Mouse (Mus musculus) small intestine, adult 2 months (tissue): ENCODE data around the gene Chmp6. TPM values are rescaled to one million over a fixed set of nuclear protein-coding genes. Genes with fewer than 3 reads are reported as not detected.

ENCODE experiments used
- H3K27ac ChIP-seq: fragments of 200-500 bp; 2 replicates; pipeline ENCODE4 v1.5.1; 2012; ENCODE audit warnings: low read depth, low read length, control low read depth, inconsistent platforms; ENCODE audit not compliant: insufficient read depth
- H3K27me3 ChIP-seq: fragments of 200-500 bp; 2 replicates; pipeline ENCODE4 v1.6.1; 2012; ENCODE audit warnings: mild to moderate bottlenecking, moderate library complexity, low read length, inconsistent platforms; ENCODE audit not compliant: control insufficient read depth, insufficient read depth
- H3K36me3 ChIP-seq: fragments of 200-500 bp; 2 replicates; pipeline ENCODE4 v1.6.1; 2012; ENCODE audit warnings: mild to moderate bottlenecking, low read length, control low read depth, inconsistent platforms; ENCODE audit not compliant: control insufficient read depth, insufficient read depth
- H3K4me1 ChIP-seq: fragments of 200-500 bp; 2 replicates; pipeline ENCODE4 v1.6.1; 2012; ENCODE audit warnings: low read length, inconsistent platforms, mixed read lengths; ENCODE audit not compliant: control insufficient read depth, insufficient read depth, insufficient read length
- H3K4me3 ChIP-seq: fragments of 200-500 bp; 2 replicates; pipeline ENCODE4 v1.5.1; 2012; ENCODE audit warnings: low read depth, mild to moderate bottlenecking, control low read depth, inconsistent platforms, low read length, moderate library complexity
- CTCF ChIP-seq: fragments of 200-500 bp; IDR thresholded peaks from 2 replicates; pipeline ENCODE4 v1.5.1; 2012; ENCODE audit warnings: low read depth, mild to moderate bottlenecking, control low read depth, inconsistent platforms, low read length, moderate library complexity, mixed read lengths; ENCODE audit not compliant: insufficient replicate concordance, insufficient read length; ENCODE audit errors: extremely low read depth
- POLR2A ChIP-seq: fragments of 200-500 bp; IDR thresholded peaks from 2 replicates; pipeline ENCODE4 v1.6.1; 2012; ENCODE audit warnings: low read depth, mild to moderate bottlenecking, control low read depth, inconsistent platforms, low read length, moderate library complexity
- WGBS: fragments of 180-500 bp; shearing (Covaris S2); methylation state at CpG from one replicate; pipeline ENCODE4 v1.1.7; 2018; 5-methylcytosine and 5-hydroxymethylcytosine counted together
- polyA plus RNA-seq: library from polyadenylated mRNA; depleted of rRNA; stranded (reverse); fragments of >200 nt; gene quantifications from 2 replicates; pipeline ENCODE4 v1.2.3, GENCODE M21; 2012

Gene Chmp6
- polyA plus RNA-seq, 1 experiment, result 137 TPM

DNA sequence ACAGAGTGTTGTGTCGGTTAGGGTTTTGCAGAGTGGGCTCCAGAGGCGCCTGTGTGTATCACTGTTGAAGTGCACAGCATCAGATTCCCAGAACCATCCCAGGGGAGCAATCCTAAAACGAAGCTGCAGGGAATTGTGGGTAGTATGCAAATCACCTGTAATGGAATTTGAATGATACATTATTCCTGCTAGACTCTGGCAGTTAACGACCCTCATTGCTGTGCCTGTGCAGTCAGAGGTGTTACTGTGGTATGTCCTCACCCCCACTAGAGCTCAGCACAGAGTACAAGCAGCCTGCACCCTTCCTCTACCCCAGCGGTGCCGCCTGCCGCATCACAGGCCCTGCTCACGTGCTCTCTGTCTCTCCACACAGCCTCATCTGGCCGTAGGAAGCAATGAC is 16.2 kb upstream of the Chmp6 start:
- Histone ChIP-seq H3K27me3 (no peaks in the 10 kb centered on the region), H3K4me3 (no peak overlapping the region), H3K4me1 (peaks cover 7% of the 10 kb centered on the region; the same call in 1 of the 2 replicates), H3K27ac (no peak overlapping the region), H3K36me3 (peaks cover 15% of the 10 kb centered on the region; the same call in 1 of the 2 replicates)
- 86% methylated on average over 9 of the region's 9 CpGs for WGBS
- TF ChIP-seq CTCF, result no peak
- no peak for TF ChIP-seq POLR2A

DNA sequence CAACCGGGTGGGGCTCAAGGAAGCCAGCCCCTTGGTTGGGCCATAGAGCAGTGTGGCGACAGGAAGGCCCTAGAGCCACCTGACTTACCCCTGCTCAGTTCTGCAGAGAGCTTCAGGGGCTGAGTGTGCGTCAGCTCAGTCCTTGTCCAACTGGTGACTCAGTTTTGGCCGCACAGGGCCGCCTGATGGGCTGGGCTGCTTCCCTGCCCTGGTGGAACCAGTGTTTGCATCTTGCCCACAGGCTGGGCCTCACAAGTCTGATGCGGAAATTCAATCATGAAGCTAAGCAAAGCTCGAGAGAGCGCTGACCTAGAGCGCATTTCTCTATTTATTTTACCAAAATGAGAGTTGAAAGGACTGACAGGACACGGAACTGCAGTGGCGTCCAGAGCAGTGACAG is 14.3 kb upstream of the Chmp6 start:
- Histone ChIP-seq H3K36me3 (peaks cover 15% of the 10 kb centered on the region; the same call in 1 of the 2 replicates), H3K27ac (no peak overlapping the region), H3K4me1 (peaks cover 7% of the 10 kb centered on the region; the same call in 1 of the 2 replicates), H3K4me3 (no peak overlapping the region), H3K27me3 (no peaks in the 10 kb centered on the region)
- 89% methylated on average over 11 of the region's 11 CpGs for WGBS
- TF ChIP-seq POLR2A (no peak), CTCF (no peak)

DNA sequence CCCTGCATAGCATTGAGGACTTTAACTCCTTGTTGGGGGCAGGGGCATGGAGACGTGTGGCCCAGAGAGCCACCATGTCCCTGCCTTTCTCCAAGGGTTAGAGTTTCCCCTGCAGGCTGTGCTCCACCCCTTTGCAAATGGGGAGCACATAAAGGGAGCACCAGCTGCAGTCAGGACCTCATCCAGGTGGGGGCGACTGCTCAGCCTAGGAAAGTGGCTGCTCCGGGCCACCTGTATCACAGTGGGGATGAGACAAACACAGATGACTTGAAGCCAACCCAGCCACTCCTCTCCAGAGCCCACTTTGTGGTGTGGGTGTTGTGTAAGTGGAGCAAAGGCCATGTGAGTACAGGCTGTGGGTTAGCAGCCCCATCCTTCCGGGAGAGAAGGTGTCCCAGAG is 12.1 kb upstream of the Chmp6 start:
- WGBS, result 61% methylated on average over 4 of the region's 4 CpGs
- H3K27ac ChIP-seq, result no peak overlapping the region
- TF ChIP-seq POLR2A (no peak), CTCF (no peak)
- H3K36me3 ChIP-seq, result peaks cover 13% of the 10 kb centered on the region; the same call in 1 of the 2 replicates
- H3K27me3 ChIP-seq, result no peaks in the 10 kb centered on the region
- no peaks in the 10 kb centered on the region for H3K4me1 ChIP-seq
- no peak overlapping the region for H3K4me3 ChIP-seq

DNA sequence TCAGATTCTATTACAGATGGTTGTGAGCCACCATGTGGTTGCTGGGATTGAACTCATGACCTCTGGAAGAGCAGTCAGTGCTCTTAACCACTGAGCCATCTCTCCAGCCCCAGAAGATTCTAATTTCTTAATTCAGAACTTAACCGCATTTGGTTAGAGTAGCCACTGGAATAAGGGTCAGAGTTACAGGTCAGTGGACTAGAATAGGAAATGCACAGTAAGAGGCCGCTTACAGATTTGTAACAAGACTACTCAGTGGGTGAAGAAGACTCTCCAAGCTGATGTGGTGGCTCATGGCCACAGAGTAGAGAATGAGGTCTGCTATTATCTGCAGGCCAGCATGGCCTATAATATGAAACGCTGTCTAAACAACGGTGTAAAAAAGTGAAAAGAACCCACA is 10.3 kb upstream of the Chmp6 start:
- Histone ChIP-seq H3K4me3 (no peak overlapping the region), H3K27ac (no peak overlapping the region), H3K36me3 (peaks cover 3% of the 10 kb centered on the region; the same call in 1 of the 2 replicates), H3K27me3 (peaks cover 3% of the 10 kb centered on the region; the same call in 1 of the 2 replicates), H3K4me1 (no peaks in the 10 kb centered on the region)
- TF ChIP-seq CTCF (no peak), POLR2A (no peak)
- 70% methylated on average over 4 of the region's 4 CpGs for WGBS

DNA sequence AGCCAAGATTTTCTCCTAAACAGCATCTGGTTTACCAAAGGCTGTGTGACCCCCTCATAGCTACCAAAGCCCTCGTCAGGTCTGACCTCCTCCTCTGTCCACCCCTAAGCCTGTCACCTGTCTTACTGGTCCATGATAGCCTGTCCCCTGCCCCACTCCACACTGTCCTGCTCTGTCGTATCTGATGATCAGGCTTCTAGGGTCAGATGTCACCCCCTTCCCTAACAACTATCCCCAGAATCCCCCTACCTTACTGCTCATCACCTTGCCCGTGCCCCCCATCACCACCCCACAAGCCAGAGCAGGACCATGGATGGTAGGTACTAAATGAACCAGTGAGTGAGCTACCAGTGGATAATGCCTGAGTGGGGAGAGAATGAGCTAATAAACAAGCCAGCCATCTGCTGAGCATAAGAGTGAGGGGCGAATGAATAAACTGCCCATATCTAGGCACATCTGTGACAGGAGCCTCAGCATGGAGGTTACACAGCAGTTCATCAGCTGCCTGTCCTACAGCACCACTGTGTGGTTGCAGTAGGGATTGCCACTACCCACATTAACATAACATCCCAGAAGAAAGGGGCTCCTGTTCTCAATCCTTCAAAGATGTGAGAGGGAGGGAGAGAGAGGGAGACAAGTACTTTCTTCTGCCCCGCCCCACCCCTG is 8.5 kb upstream of the Chmp6 start:
- Histone ChIP-seq H3K27me3 (peaks cover 3% of the 10 kb centered on the region; the same call in 1 of the 2 replicates), H3K36me3 (no peaks in the 10 kb centered on the region), H3K4me3 (no peak overlapping the region), H3K4me1 (no peaks in the 10 kb centered on the region), H3K27ac (no peak overlapping the region)
- no peak for TF ChIP-seq POLR2A
- peak; percentile 68; the same call in 1 of the 2 replicates for TF ChIP-seq CTCF
- WGBS, result 25% methylated on average over 5 of the region's 5 CpGs

DNA sequence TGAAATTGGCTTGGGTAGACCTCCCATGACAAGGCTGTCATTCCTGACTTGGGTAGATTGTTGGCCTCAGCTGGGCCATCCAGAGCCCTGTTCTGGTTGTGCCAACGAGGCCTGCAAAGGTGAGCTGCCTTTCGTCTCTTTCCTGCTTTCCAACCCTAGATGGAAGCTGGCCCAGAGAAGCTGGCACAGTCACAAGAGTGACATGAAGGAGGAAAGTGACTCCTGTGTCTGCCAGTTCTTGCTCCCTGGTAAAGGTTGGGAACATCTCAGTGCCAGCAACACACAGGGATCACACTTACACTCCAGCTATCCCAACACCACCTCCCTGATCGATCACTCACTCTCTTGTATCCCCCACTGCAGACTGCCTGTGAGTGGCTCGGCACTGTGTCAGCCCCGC is 7.4 kb upstream of the Chmp6 start:
- no peaks in the 10 kb centered on the region for H3K4me1 ChIP-seq
- H3K27me3 ChIP-seq, result peaks cover 3% of the 10 kb centered on the region; the same call in 1 of the 2 replicates
- TF ChIP-seq POLR2A (no peak), CTCF (no peak)
- no peak overlapping the region for H3K27ac ChIP-seq
- no peak overlapping the region for H3K4me3 ChIP-seq
- 58% methylated on average over 5 of the region's 5 CpGs for WGBS
- H3K36me3 ChIP-seq, result no peaks in the 10 kb centered on the region

DNA sequence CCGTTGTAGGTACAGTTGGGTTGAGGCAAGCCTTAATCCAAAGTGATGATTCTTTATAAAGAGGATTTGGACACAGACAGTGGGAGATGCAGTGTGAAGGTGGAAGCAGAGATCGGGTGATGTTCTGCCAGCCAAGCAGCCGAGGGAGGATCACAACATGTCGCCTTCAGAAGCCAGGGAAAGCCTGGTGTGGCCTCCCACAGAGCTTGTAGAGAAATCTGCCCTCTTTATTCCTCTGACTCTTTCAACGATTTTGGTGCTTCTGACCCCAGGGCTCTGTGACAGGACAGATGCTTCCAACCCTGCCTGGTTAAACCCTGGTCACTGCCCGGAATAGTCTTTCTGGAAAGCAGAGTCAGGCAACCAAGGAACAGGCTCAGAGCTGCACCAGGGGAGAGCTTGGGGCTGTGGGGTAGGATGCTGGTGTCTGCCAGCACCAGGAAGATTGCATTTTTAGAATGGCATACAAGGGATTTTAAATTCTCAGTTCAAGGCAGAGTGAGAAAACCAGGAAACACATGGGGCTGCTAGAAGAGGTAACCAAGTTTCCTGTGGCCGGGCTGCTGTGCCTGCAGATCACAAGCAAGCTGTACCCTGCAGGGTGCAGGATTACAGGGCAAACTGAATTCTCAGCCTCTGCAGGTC is 6.1 kb upstream of the Chmp6 start:
- no peak for TF ChIP-seq POLR2A
- no peak for TF ChIP-seq CTCF
- H3K27me3 ChIP-seq, result peaks cover 3% of the 10 kb centered on the region; the same call in 1 of the 2 replicates
- 50% methylated on average over 7 of the region's 7 CpGs for WGBS
- H3K4me1 ChIP-seq, result no peaks in the 10 kb centered on the region
- no peaks in the 10 kb centered on the region for H3K36me3 ChIP-seq
- no peak overlapping the region for H3K27ac ChIP-seq
- no peak overlapping the region for H3K4me3 ChIP-seq
